Mouse (Mus musculus) olfactory bulb, adult 2 months (tissue): ENCODE results near the gene Rln3. TPM values are rescaled to one million over a fixed set of nuclear protein-coding genes. Genes with fewer than 3 reads are reported as not detected.

Source experiments
- H3K27ac ChIP-seq: fragments of 200-500 bp; 2 replicates; pipeline ENCODE4 v1.5.1; 2012; ENCODE audit warnings: low read depth, low read length; ENCODE audit not compliant: insufficient read depth
- H3K4me1 ChIP-seq: fragments of 200-500 bp; 2 replicates; pipeline ENCODE4 v1.6.1; 2012; ENCODE audit warnings: low read length; ENCODE audit not compliant: control insufficient read depth, insufficient read depth
- H3K4me3 ChIP-seq: fragments of 200-500 bp; 2 replicates; pipeline ENCODE4 v1.5.1; 2012; ENCODE audit warnings: mild to moderate bottlenecking, low read depth, low read length, moderate library complexity; ENCODE audit not compliant: insufficient read depth
- CTCF ChIP-seq: fragments of 200-500 bp; IDR thresholded peaks from 2 replicates; pipeline ENCODE4 v1.5.1; 2012; ENCODE audit warnings: low read depth, mild to moderate bottlenecking, low read length, moderate library complexity; ENCODE audit not compliant: insufficient read depth
- POLR2A ChIP-seq: fragments of 200-500 bp; IDR thresholded peaks from 2 replicates; pipeline ENCODE4 v1.6.1; 2012; ENCODE audit warnings: mild to moderate bottlenecking, low read depth, low read length, moderate library complexity; ENCODE audit not compliant: insufficient read depth
- WGBS: fragments of 180-500 bp; shearing (Covaris S2); methylation state at CpG from one replicate; pipeline ENCODE4 v1.1.7; 2018; 5-methylcytosine and 5-hydroxymethylcytosine counted together
- polyA plus RNA-seq: library from polyadenylated mRNA; stranded (reverse); fragments of >200 nt; gene quantifications from 2 replicates; pipeline ENCODE4 v1.2.4, GENCODE M21; 2012; ENCODE audit warnings: low replicate concordance; ENCODE audit not compliant: missing spikeins, insufficient read depth, insufficient read length

Rln3 gene
- not detected in 2 replicates for polyA plus RNA-seq

DNA sequence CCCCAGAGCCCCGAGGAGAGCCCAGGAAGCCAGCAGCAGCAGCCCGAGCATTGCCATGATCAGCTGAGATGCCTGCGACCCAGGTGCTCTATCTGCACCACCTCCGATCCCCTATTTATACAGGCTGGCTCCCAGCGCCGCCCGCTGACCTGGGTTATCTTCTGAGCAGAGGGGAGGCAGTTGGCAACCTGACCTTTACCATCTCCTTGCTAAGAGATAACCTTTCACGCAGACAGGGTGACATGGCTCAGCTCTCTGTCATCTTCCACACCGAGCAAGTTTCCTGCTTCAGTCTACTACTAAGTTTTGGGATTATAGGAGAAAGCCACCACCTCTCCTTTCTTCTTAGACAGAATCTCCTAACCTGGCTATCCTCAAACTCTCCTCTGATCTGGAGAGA lies at the start of gene Rln3:
Rln3 (minus strand) TSS at position 101 of the 400 bp plus-strand sequence.
- no peak within 1 kb of the TSS for H3K27ac ChIP-seq
- WGBS = 40% methylated on average over 9 of the region's 9 CpGs
- H3K4me3 ChIP-seq = no peak within 1 kb of the TSS
- H3K4me1 ChIP-seq = peaks cover 15% of the 10 kb centered on the region
- TF ChIP-seq POLR2A (no peak), CTCF (no peak)

DNA sequence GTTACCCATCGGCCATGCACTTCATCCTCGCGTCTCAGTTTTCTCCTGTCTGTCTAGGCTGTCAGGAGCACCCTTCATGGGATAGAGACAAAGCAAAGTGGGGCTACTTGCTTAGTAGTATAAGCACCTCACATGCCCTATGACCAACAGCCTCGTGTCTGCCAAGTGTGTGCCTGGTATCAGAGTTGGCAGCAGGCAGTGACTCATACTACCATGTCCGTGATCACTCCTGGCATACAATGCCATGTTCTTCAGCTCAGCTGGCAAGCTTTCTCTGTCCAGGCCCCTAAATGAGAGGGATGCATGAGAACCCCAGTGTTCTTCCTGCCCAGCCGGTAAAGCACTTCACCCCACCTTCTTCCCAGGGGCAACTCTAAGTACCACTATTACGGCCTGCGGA lies 45.8 kb upstream of the Rln3 start:
- Histone ChIP-seq H3K4me1 (peaks cover 19% of the 10 kb centered on the region), H3K27ac (no peak overlapping the region), H3K4me3 (no peak overlapping the region)
- TF ChIP-seq CTCF = no peak
- TF ChIP-seq POLR2A = no peak
- 73% methylated on average over 8 of the region's 8 CpGs for whole genome bisulfite sequencing

DNA sequence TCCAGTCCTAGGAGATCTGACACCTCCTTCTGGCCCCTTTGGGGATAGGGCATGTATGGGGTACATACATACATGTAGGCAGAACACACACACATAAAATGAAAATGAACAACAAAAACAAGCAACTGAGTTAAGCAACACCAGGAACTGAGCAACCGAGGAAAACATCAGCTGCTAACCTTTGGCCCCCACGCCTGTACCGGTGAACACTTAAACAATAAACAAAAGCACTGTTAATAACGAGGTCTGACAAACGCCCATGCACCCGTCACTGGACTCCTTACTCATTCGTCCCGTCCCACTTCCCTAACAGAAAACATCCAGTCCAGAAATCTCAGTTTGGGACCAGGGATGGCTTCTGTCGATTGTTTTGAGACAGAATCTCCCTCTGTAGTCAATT lies 44.5 kb upstream of the Rln3 start:
- WGBS = 50% methylated on average over 9 of the region's 9 CpGs
- H3K4me1 ChIP-seq = peaks cover 26% of the 10 kb centered on the region
- no peak for TF ChIP-seq POLR2A
- no peak for TF ChIP-seq CTCF
- no peak overlapping the region for H3K4me3 ChIP-seq
- H3K27ac ChIP-seq = no peak overlapping the region

DNA sequence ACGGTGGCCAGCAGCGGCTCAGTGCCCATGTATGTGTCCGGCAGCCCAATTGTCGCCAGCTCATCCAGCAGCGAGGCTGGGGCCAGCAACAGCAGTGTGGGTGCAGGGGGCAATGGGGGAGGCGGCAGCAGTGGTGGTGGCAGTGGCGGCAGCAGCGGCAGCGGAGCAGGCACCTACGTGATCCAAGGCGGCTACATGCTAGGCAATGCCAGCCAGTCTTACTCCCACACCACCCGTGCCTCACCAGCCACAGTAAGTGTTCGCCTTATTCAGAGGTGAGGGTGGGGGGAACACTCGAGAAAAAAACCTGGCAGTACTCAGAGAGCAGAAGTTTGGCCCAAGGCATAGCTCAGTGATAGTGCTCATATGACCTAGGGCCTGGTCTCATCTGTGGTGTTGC lies 43.0 kb upstream of the Rln3 start:
- WGBS = 81% methylated on average over 14 of the region's 14 CpGs
- Histone ChIP-seq H3K4me3 (no peak overlapping the region), H3K27ac (no peak overlapping the region), H3K4me1 (peaks cover 28% of the 10 kb centered on the region)
- TF ChIP-seq POLR2A = no peak
- TF ChIP-seq CTCF = no peak

DNA sequence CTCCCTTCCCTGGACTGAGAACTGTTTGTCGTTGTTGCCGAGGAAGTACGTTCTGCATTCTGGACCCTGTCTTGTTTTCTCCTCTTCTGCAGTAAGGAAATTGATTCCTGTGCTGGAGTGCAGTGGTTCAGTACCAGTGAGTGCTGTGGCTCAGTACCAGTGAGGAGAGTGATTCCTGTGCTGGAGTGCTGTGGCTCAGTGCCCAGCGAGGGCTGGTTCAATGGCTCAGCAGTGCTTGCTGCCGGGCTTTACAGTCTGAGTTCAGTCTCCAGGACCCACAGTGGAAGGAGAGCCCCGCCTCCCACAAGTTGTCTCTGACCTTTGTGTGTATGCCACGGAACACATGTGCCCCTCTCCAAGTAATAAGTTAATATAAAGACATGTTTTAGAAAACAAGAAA lies 42.4 kb upstream of the Rln3 start:
- Histone ChIP-seq H3K4me3 (no peak overlapping the region), H3K4me1 (peaks cover 28% of the 10 kb centered on the region), H3K27ac (no peak overlapping the region)
- WGBS = 90% methylated on average over 7 of the region's 7 CpGs
- TF ChIP-seq CTCF (no peak), POLR2A (no peak)

- peaks cover 20% of the 10 kb centered on the region for H3K4me1 ChIP-seq
- H3K4me3 ChIP-seq = no peak overlapping the region
- H3K27ac ChIP-seq = no peak overlapping the region
- 55% methylated on average over 41 of the region's 42 CpGs for WGBS
- TF ChIP-seq CTCF = no peak
- no peak for TF ChIP-seq POLR2A
Measured at GRCm38 (mm10) chr8:84084341-84085115, 39.7 kb upstream of the Rln3 start.

DNA sequence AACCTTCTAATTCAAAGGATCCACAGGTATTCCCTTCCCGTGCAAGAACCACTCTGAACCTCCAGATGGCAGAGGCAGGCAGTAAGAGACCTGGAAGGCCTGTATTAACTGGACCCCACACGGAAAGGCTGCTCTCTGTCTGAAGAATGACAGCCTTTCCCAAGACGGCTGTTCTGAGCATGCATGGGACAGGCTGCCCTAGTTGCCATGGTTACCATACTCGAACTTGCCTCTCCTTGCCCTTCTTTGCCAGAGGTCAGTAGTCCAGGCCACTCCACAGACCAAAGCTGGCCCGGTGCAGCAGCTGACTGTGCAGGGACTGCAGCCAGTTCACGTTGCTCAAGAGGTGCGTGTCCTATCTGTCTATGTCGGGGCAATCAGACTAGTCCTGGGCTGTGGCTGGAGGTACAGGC lies 39.0 kb upstream of the Rln3 start:
- H3K27ac ChIP-seq = no peak overlapping the region
- H3K4me1 ChIP-seq = peaks cover 20% of the 10 kb centered on the region
- WGBS = 51% methylated on average over 8 of the region's 8 CpGs
- TF ChIP-seq POLR2A (no peak), CTCF (no peak)
- no peak overlapping the region for H3K4me3 ChIP-seq

DNA sequence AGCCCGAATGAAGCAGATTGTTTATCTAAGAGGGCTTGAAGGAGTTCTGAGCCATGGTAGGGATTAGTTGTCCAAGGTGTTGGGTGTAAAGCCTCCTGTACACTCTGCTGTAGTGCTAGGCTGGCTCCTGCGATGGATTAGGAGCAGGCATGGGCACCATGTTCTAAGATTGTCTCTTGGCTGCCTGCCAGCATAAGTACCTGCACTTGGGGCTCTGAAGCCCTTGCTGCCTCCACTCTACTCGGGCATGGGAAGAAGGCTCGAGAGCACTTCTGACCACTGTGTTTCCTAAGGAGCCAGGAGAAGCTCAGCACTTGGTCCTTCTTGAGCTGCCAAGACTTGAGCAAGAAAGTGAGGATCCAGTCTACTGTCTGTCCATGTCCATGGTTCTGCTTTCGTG lies 34.4 kb upstream of the Rln3 start:
- Histone ChIP-seq H3K4me1 (peaks cover 28% of the 10 kb centered on the region), H3K4me3 (no peak overlapping the region), H3K27ac (no peak overlapping the region)
- WGBS = 85% methylated on average over 5 of the region's 5 CpGs
- TF ChIP-seq POLR2A = no peak
- TF ChIP-seq CTCF = no peak

DNA sequence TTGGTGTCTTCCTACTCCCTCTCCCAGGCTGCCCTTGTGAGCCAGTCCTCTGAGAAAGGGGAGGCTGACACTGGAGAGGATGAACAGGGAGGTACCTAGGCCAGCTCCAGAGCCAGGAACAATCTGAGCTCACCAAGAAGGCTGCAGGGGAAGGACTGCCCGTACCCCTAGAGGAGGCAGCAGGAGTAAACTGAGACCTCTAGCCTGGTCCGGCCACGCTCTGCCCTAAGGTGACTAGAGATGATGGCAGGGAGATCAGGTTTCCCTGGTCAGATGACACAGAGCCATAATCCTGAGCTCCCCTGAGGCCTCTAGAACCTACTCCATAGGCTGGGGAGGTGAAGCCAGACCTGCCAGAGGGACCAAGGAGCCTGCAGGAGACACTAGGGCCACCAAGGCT lies 32.0 kb upstream of the Rln3 start:
- no peak for TF ChIP-seq CTCF
- TF ChIP-seq POLR2A = no peak
- no peak overlapping the region for H3K4me3 ChIP-seq
- H3K27ac ChIP-seq = no peak overlapping the region
- WGBS = 91% methylated on average over 3 of the region's 3 CpGs
- H3K4me1 ChIP-seq = peaks cover 45% of the 10 kb centered on the region

DNA sequence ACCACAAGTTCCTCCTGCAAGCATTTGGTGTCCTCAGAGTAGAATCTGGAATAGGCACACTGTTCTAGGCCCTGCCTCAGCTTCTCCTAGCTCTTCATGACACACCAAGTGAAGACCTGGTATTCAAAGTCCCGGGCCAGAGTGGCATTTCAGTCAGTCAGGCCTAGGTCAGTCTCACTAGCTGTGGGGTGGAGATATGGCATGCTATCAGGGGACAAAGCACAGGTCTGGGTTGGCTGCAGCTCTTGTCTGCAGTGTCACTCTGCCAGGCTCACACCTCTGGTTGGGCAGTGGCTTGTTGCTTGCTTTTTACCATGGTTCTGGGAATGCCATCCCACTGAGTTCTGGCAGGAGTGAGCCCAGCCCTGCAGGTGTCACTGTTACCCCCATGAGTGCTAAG lies 31.6 kb upstream of the Rln3 start:
- WGBS = 92% methylated on average over 1 of the region's 1 CpGs
- peaks cover 49% of the 10 kb centered on the region for H3K4me1 ChIP-seq
- TF ChIP-seq CTCF (no peak), POLR2A (no peak)
- no peak overlapping the region for H3K27ac ChIP-seq
- no peak overlapping the region for H3K4me3 ChIP-seq
